Mouse (Mus musculus): Measurements from ENCODE around the gene Mnt. TPM values are rescaled to one million over a fixed set of nuclear protein-coding genes. Genes with fewer than 3 reads are reported as not detected.
A peak's percentile ranks its signal among the peaks of the same experiment; 100 is the strongest.

The Mnt gene
- polyA plus RNA-seq, 1 experiment from 2014 or later = 5.1 TPM

GRCm38 (mm10) chr11:74822746-74823440 is 7.8 kb upstream of the Mnt start:
- H3K4me1 ChIP-seq = peaks cover 2% of the 10 kb centered on the region
- peaks cover 16% of the 10 kb centered on the region for H3K36me3 ChIP-seq
- no peak overlapping the region for H3K27ac ChIP-seq
- H3K9ac ChIP-seq = no peak overlapping the region
- H3K4me3 ChIP-seq = no peak overlapping the region
- no peaks in the 10 kb centered on the region for H3K9me3 ChIP-seq
- WGBS = 81% methylated on average over 7 of the region's 7 CpGs
- H3K27me3 ChIP-seq = no peaks in the 10 kb centered on the region
- ATAC-seq (ENCODE audit: insufficient number of reproducible peaks, low FRiP score, low TSS enrichment, low read depth) = no peak
- no peak overlapping the region for H3K4me2 ChIP-seq

GRCm38 (mm10) chr11:74826151-74826550 is 4.6 kb upstream of the Mnt start:
- Histone ChIP-seq H3K4me2 (no peak overlapping the region), H3K9ac (no peak overlapping the region), H3K4me1 (peaks cover 13% of the 10 kb centered on the region), H3K27me3 (no peaks in the 10 kb centered on the region; the same call in 1 of the 2 replicates), H3K9me3 (no peaks in the 10 kb centered on the region), H3K36me3 (peaks cover 3% of the 10 kb centered on the region; the same call in 1 of the 2 replicates), H3K27ac (no peak overlapping the region), H3K4me3 (no peak overlapping the region)
- WGBS = 67% methylated on average over 7 of the region's 7 CpGs
- ATAC-seq (ENCODE audit: insufficient number of reproducible peaks, low FRiP score, low TSS enrichment, low read depth) = no peak

GRCm38 (mm10) chr11:74826702-74827101 is 4.0 kb upstream of the Mnt start:
- Histone ChIP-seq H3K4me3 (no peak overlapping the region), H3K36me3 (peaks cover 3% of the 10 kb centered on the region; the same call in 1 of the 2 replicates), H3K27ac (no peak overlapping the region), H3K9ac (no peak overlapping the region), H3K9me3 (no peaks in the 10 kb centered on the region), H3K27me3 (no peaks in the 10 kb centered on the region; the same call in 1 of the 2 replicates), H3K4me1 (peaks cover 13% of the 10 kb centered on the region), H3K4me2 (no peak overlapping the region)
- ATAC-seq (ENCODE audit: insufficient number of reproducible peaks, low FRiP score, low TSS enrichment, low read depth) = no peak
- WGBS = 86% methylated on average over 5 of the region's 5 CpGs

- Histone ChIP-seq H3K4me3 (no peak overlapping the region), H3K27ac (no peak overlapping the region), H3K9me3 (no peaks in the 10 kb centered on the region), H3K9ac (no peak overlapping the region), H3K4me1 (peaks cover 19% of the 10 kb centered on the region), H3K36me3 (peaks cover 3% of the 10 kb centered on the region; the same call in 1 of the 2 replicates), H3K27me3 (no peaks in the 10 kb centered on the region; the same call in 1 of the 2 replicates), H3K4me2 (no peak overlapping the region)
- ATAC-seq (ENCODE audit: insufficient number of reproducible peaks, low FRiP score, low TSS enrichment, low read depth) = no peak
- WGBS = 67% methylated on average over 7 of the region's 7 CpGs
Measured at GRCm38 (mm10) chr11:74827791-74828403, 2.8 kb upstream of the Mnt start.

GRCm38 (mm10) chr11:74828404-74828931 is 2.3 kb upstream of the Mnt start:
- Histone ChIP-seq H3K27me3 (no peaks in the 10 kb centered on the region; the same call in 1 of the 2 replicates), H3K9ac (no peak overlapping the region), H3K4me3 (no peak overlapping the region), H3K4me1 (peaks cover 24% of the 10 kb centered on the region), H3K9me3 (no peaks in the 10 kb centered on the region), H3K27ac (no peak overlapping the region), H3K36me3 (0 out of 2 replicates have a peak, but pooled peaks cover 3% of the 10 kb centered on the region), H3K4me2 (no peak overlapping the region)
- no peak for ATAC-seq (ENCODE audit: insufficient number of reproducible peaks, low FRiP score, low TSS enrichment, low read depth)
- 35% methylated on average over 2 of the region's 2 CpGs for WGBS

- no peak overlapping the region for H3K9ac ChIP-seq
Measured at GRCm38 (mm10) chr11:74828965-74829550, 1.7 kb upstream of the Mnt start.

GRCm38 (mm10) chr11:74829812-74830211 is 908 bp upstream of the Mnt start:
- Histone ChIP-seq H3K9ac (peak overlapping the region; percentile 21), H3K4me1 (peaks cover 38% of the 10 kb centered on the region), H3K9me3 (no peaks in the 10 kb centered on the region), H3K4me3 (peak overlapping the region; percentile 96), H3K36me3 (no peaks in the 10 kb centered on the region), H3K27ac (peak overlapping the region; percentile 96), H3K4me2 (peak overlapping the region; percentile 87), H3K27me3 (no peaks in the 10 kb centered on the region; the same call in 1 of the 2 replicates)
- WGBS = under 1% methylated on average over 20 of the region's 20 CpGs
- 0 out of 2 replicates have a peak, but pooled peaks have one; percentile 12 for ATAC-seq (ENCODE audit: insufficient number of reproducible peaks, low FRiP score, low TSS enrichment, low read depth)

More at GRCm38 (mm10) chr11:74828965-74829550, 1.7 kb upstream of the Mnt start:
- Histone ChIP-seq H3K9me3 (no peaks in the 10 kb centered on the region), H3K4me2 (peak overlapping the region; percentile 87), H3K36me3 (no peaks in the 10 kb centered on the region), H3K4me1 (peaks cover 30% of the 10 kb centered on the region), H3K27ac (peak overlapping the region; percentile 96; the same call in 1 of the 2 replicates), H3K27me3 (no peaks in the 10 kb centered on the region; the same call in 1 of the 2 replicates), H3K4me3 (peak overlapping the region; percentile 96)
- no peak for ATAC-seq (ENCODE audit: insufficient number of reproducible peaks, low FRiP score, low TSS enrichment, low read depth)
- 16% methylated on average over 11 of the region's 11 CpGs for WGBS

GRCm38 (mm10) chr11:74831191-74831605 is 478 bp downstream of the Mnt start:
- no peak for ATAC-seq (ENCODE audit: insufficient number of reproducible peaks, low FRiP score, low TSS enrichment, low read depth)
- H3K9ac ChIP-seq = peak overlapping the region; percentile 84
- WGBS = under 1% methylated on average over 34 of the region's 35 CpGs
- H3K27ac ChIP-seq = peak overlapping the region; percentile 96
- peaks cover 51% of the 10 kb centered on the region for H3K4me1 ChIP-seq
- no peaks in the 10 kb centered on the region for H3K36me3 ChIP-seq
- H3K9me3 ChIP-seq = no peaks in the 10 kb centered on the region
- H3K4me3 ChIP-seq = peak overlapping the region; percentile 96
- no peaks in the 10 kb centered on the region; the same call in 1 of the 2 replicates for H3K27me3 ChIP-seq
- H3K4me2 ChIP-seq = peak overlapping the region; percentile 87

- Histone ChIP-seq H3K27me3 (no peaks in the 10 kb centered on the region; the same call in 1 of the 2 replicates), H3K27ac (peak overlapping the region; percentile 96), H3K4me1 (peaks cover 55% of the 10 kb centered on the region), H3K4me3 (peak overlapping the region; percentile 96), H3K36me3 (peaks cover 3% of the 10 kb centered on the region; the same call in 1 of the 2 replicates), H3K9me3 (no peaks in the 10 kb centered on the region), H3K9ac (peak overlapping the region; percentile 84), H3K4me2 (peak overlapping the region; percentile 87)
- WGBS = under 1% methylated on average over 61 of the region's 61 CpGs
- peak; percentile 85 for ATAC-seq (ENCODE audit: insufficient number of reproducible peaks, low FRiP score, low TSS enrichment, low read depth)
Measured at GRCm38 (mm10) chr11:74831606-74832451, 1.1 kb downstream of the Mnt start.

GRCm38 (mm10) chr11:74832503-74833143 is 1.9 kb downstream of the Mnt start:
- Histone ChIP-seq H3K9me3 (no peaks in the 10 kb centered on the region), H3K4me1 (peaks cover 63% of the 10 kb centered on the region), H3K27me3 (no peaks in the 10 kb centered on the region; the same call in 1 of the 2 replicates), H3K9ac (peak overlapping the region; percentile 84), H3K4me2 (peak overlapping the region; percentile 87), H3K27ac (peak overlapping the region; percentile 96), H3K4me3 (peak overlapping the region; percentile 96), H3K36me3 (peaks cover 4% of the 10 kb centered on the region; the same call in 1 of the 2 replicates)
- under 1% methylated on average over 26 of the region's 26 CpGs for WGBS
- no peak for ATAC-seq (ENCODE audit: insufficient number of reproducible peaks, low FRiP score, low TSS enrichment, low read depth)
